Mouse (Mus musculus): ENCODE results near the gene Pla2g4c.

Pla2g4c gene

GRCm38 (mm10) chr7:13397832-13398231 lies 73.4 kb downstream of the Pla2g4c start, which contains the start of gene Cabp5:
Gene Cabp5 (plus strand): TSS chr7:13398132.
- no peak for DNase-seq
